Mouse (Mus musculus) stomach, postnatal 0 days (tissue): Measurements from ENCODE around the gene Cdk8.

Source experiments
- CTCF ChIP-seq: IDR thresholded peaks from 2 replicates; pipeline ENCODE4 v1.5.1; 2016; ENCODE audit warnings: antibody characterized with exemption, low read depth, mild to moderate bottlenecking, moderate library complexity
- EP300 ChIP-seq: optimal IDR thresholded peaks from 2 replicates; pipeline ENCODE3; 2016; ENCODE audit warnings: antibody characterized with exemption

DNA sequence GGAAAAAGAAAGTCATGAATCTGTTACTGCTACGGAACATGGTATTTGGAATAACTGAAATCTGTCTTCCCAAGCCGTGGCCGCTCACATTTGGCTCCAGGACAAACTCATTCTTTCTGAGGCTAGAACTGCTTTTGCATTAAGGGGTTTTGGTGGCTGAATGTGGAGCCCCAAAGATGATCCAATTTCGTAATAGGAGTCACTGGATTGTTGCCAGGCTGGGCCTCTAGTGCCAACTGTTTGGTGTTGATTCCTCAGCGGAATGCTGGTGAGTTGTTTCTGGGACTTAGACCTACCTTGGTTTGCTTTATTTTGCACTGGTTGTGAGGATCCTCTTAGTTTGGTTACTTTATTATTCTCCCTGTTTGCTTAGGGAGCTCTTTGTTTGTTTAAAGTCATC is 7.2 kb upstream of the Cdk8 start:
- TF ChIP-seq EP300, result no peak
- TF ChIP-seq CTCF, result no peak
